Mouse (Mus musculus): ENCODE data around the gene Arhgap20. TPM values are rescaled to one million over a fixed set of nuclear protein-coding genes. Genes with fewer than 3 reads are reported as not detected.
A peak's percentile ranks its signal among the peaks of the same experiment; 100 is the strongest.

Gene Arhgap20
- polyA plus RNA-seq, 1 experiment from 2014 or later = 9.7 TPM

GRCm38 (mm10) chr9:51787380-51787779 lies 22.2 kb downstream of the Arhgap20 start:
- no peak overlapping the region for H3K4me3 ChIP-seq (ENCODE audit: low read length)
- no peak overlapping the region for H3K27ac ChIP-seq (ENCODE audit: low read length)
- H3K4me2 ChIP-seq (ENCODE audit: low read depth, low read length) = no peak overlapping the region
- 33% methylated on average over 6 of the region's 6 CpGs for WGBS
- peak; percentile 28; the same call in 1 of the 2 replicates for ATAC-seq (ENCODE audit: low read depth)
- no peaks in the 10 kb centered on the region for H3K9me3 ChIP-seq (ENCODE audit: control insufficient read depth, low read length)
- no peaks in the 10 kb centered on the region for H3K27me3 ChIP-seq (ENCODE audit: control insufficient read depth, insufficient read depth, low read depth, low read length)
- peaks cover 9% of the 10 kb centered on the region; the same call in 1 of the 2 replicates for H3K4me1 ChIP-seq (replicated peaks; ENCODE audit: control insufficient read depth, insufficient read depth, low read length)
- no peaks in the 10 kb centered on the region for H3K36me3 ChIP-seq (ENCODE audit: control insufficient read depth, insufficient read depth, low read length)
- H3K9ac ChIP-seq (ENCODE audit: low read length) = no peak overlapping the region

DNA sequence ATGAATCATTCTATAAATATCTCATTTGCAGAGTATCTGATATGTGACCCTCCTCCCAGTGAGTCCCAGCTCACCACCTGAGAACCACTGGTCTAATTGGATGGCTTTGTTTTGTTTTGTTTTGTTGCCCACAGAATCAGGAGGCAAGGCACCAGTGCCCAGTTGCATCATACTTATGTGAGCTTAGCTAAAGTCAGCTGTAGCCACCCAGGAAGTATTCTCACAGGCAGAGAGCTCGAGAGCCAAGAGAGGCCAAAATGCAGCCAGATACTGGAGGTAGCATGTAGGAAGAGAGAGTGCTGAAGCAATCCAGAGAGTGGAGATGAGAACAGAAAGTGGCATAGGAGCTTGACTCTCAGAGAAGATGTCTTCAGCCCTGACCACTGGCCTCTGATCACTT lies 23.3 kb downstream of the Arhgap20 start:
- Histone ChIP-seq H3K4me2 (ENCODE audit: low read depth, low read length) (no peak overlapping the region), H3K9ac (ENCODE audit: low read length) (no peak overlapping the region), H3K27ac (ENCODE audit: low read length) (no peak overlapping the region), H3K36me3 (ENCODE audit: control insufficient read depth, insufficient read depth, low read length) (no peaks in the 10 kb centered on the region), H3K4me3 (ENCODE audit: low read length) (no peak overlapping the region), H3K9me3 (ENCODE audit: control insufficient read depth, low read length) (no peaks in the 10 kb centered on the region), H3K4me1 (replicated peaks; ENCODE audit: control insufficient read depth, insufficient read depth, low read length) (peaks cover 9% of the 10 kb centered on the region; the same call in 1 of the 2 replicates), H3K27me3 (ENCODE audit: control insufficient read depth, insufficient read depth, low read depth, low read length) (no peaks in the 10 kb centered on the region)
- no peak for ATAC-seq (ENCODE audit: low read depth)
- WGBS = 65% methylated on average over 1 of the region's 1 CpGs

DNA sequence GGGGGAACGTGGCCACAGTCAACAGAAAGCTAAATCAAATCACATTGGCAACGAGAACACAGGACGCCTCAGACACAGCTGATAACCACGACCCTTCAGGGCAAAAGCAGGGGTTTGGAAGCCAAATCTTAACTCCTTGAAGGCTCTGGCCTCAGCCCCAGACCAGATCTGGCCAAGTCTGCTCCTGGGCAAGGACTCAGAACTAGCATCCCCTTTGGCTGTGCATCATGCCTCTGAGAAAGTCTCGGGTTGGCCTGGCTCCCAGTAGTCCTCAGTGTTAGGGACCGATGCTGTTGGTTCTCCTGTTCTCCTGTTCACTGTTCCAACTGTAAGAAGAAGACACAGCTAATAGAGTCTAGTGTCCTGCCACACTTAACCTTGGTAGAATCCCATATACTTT lies 30.1 kb downstream of the Arhgap20 start:
- 45% methylated on average over 6 of the region's 6 CpGs for WGBS
- Histone ChIP-seq H3K4me3 (ENCODE audit: low read length) (no peak overlapping the region), H3K4me2 (ENCODE audit: low read depth, low read length) (no peak overlapping the region), H3K9ac (ENCODE audit: low read length) (no peak overlapping the region), H3K36me3 (ENCODE audit: control insufficient read depth, insufficient read depth, low read length) (no peaks in the 10 kb centered on the region), H3K4me1 (replicated peaks; ENCODE audit: control insufficient read depth, insufficient read depth, low read length) (no peaks in the 10 kb centered on the region), H3K27ac (ENCODE audit: low read length) (no peak overlapping the region), H3K27me3 (ENCODE audit: control insufficient read depth, insufficient read depth, low read depth, low read length) (no peaks in the 10 kb centered on the region), H3K9me3 (ENCODE audit: control insufficient read depth, low read length) (no peaks in the 10 kb centered on the region)
- peak; percentile 88 for ATAC-seq (ENCODE audit: low read depth)

- no peak overlapping the region for H3K9ac ChIP-seq (ENCODE audit: low read length)
- no peaks in the 10 kb centered on the region for H3K4me1 ChIP-seq (replicated peaks; ENCODE audit: control insufficient read depth, insufficient read depth, low read length)
- no peak overlapping the region for H3K4me3 ChIP-seq (ENCODE audit: low read length)
- H3K4me2 ChIP-seq (ENCODE audit: low read depth, low read length) = no peak overlapping the region
- H3K9me3 ChIP-seq (ENCODE audit: control insufficient read depth, low read length) = no peaks in the 10 kb centered on the region
- H3K27me3 ChIP-seq (ENCODE audit: control insufficient read depth, insufficient read depth, low read depth, low read length) = no peaks in the 10 kb centered on the region
- 78% methylated on average over 5 of the region's 5 CpGs for whole genome bisulfite sequencing
- H3K36me3 ChIP-seq (ENCODE audit: control insufficient read depth, insufficient read depth, low read length) = no peaks in the 10 kb centered on the region
- H3K27ac ChIP-seq (ENCODE audit: low read length) = no peak overlapping the region
- no peak for ATAC-seq (ENCODE audit: low read depth)
These were observed 33.1 kb downstream of the Arhgap20 start for GRCm38 (mm10) chr9:51798251-51798650.

DNA sequence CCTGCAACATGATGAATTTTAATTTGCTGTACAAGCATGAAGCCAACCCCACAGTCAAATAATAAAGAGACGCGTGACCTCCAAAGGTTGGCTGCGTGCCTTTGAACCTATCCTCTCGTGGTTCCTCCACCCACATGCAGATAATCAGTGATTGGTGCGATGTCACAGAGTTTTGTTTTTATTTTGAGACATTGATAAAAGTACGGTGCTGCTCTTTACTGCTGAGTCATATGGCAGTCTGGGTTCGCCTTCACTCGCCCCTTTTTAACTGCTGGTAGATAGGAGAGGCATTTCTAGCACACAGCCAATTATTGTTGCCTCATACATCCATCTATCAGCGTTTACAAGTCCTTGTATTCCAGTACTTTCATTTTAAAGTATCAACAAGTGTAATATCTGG lies 34.0 kb downstream of the Arhgap20 start:
- no peak overlapping the region for H3K4me2 ChIP-seq (ENCODE audit: low read depth, low read length)
- WGBS = 62% methylated on average over 9 of the region's 9 CpGs
- H3K27me3 ChIP-seq (ENCODE audit: control insufficient read depth, insufficient read depth, low read depth, low read length) = no peaks in the 10 kb centered on the region
- no peaks in the 10 kb centered on the region for H3K4me1 ChIP-seq (replicated peaks; ENCODE audit: control insufficient read depth, insufficient read depth, low read length)
- H3K36me3 ChIP-seq (ENCODE audit: control insufficient read depth, insufficient read depth, low read length) = no peaks in the 10 kb centered on the region
- H3K4me3 ChIP-seq (ENCODE audit: low read length) = no peak overlapping the region
- no peak overlapping the region for H3K9ac ChIP-seq (ENCODE audit: low read length)
- H3K27ac ChIP-seq (ENCODE audit: low read length) = no peak overlapping the region
- no peak for ATAC-seq (ENCODE audit: low read depth)
- H3K9me3 ChIP-seq (ENCODE audit: control insufficient read depth, low read length) = no peaks in the 10 kb centered on the region

- ATAC-seq (ENCODE audit: low read depth) = peak; percentile 75; the same call in 1 of the 2 replicates
- Histone ChIP-seq H3K4me2 (ENCODE audit: low read depth, low read length) (no peak overlapping the region), H3K9ac (ENCODE audit: low read length) (no peak overlapping the region), H3K4me1 (replicated peaks; ENCODE audit: control insufficient read depth, insufficient read depth, low read length) (0 out of 2 replicates have a peak, but pooled peaks cover 4% of the 10 kb centered on the region), H3K4me3 (ENCODE audit: low read length) (no peak overlapping the region), H3K27me3 (ENCODE audit: control insufficient read depth, insufficient read depth, low read depth, low read length) (no peaks in the 10 kb centered on the region), H3K9me3 (ENCODE audit: control insufficient read depth, low read length) (no peaks in the 10 kb centered on the region), H3K27ac (ENCODE audit: low read length) (no peak overlapping the region), H3K36me3 (ENCODE audit: control insufficient read depth, insufficient read depth, low read length) (no peaks in the 10 kb centered on the region)
- 53% methylated on average over 3 of the region's 3 CpGs for WGBS
These were observed 42.1 kb downstream of the Arhgap20 start for GRCm38 (mm10) chr9:51807272-51807671.

DNA sequence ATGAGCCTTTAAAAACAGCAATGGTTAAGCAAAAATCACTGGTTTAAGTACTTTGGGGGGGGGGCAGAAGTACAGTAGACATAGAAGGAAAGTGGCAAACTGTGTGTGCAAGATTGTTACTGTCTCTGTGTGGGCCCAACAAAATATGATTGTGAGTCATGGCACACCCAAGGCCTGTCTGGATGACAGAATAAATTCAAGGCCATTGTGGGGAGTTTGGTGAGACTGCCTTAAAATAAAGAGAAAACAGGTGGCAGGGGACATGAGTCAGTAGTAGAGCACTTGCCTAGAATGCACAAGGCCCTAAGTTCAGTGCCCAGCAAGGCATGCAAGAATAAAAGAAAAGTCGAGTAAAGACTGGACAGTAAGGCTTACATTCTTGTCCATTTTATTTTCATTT lies 47.8 kb downstream of the Arhgap20 start:
- Histone ChIP-seq H3K27ac (ENCODE audit: low read length) (no peak overlapping the region), H3K36me3 (ENCODE audit: control insufficient read depth, insufficient read depth, low read length) (no peaks in the 10 kb centered on the region), H3K27me3 (ENCODE audit: control insufficient read depth, insufficient read depth, low read depth, low read length) (no peaks in the 10 kb centered on the region), H3K4me1 (replicated peaks; ENCODE audit: control insufficient read depth, insufficient read depth, low read length) (no peaks in the 10 kb centered on the region), H3K4me2 (ENCODE audit: low read depth, low read length) (no peak overlapping the region), H3K9me3 (ENCODE audit: control insufficient read depth, low read length) (no peaks in the 10 kb centered on the region), H3K9ac (ENCODE audit: low read length) (no peak overlapping the region), H3K4me3 (ENCODE audit: low read length) (no peak overlapping the region)
- ATAC-seq (ENCODE audit: low read depth) = no peak
- 77% methylated on average over 1 of the region's 1 CpGs for WGBS

DNA sequence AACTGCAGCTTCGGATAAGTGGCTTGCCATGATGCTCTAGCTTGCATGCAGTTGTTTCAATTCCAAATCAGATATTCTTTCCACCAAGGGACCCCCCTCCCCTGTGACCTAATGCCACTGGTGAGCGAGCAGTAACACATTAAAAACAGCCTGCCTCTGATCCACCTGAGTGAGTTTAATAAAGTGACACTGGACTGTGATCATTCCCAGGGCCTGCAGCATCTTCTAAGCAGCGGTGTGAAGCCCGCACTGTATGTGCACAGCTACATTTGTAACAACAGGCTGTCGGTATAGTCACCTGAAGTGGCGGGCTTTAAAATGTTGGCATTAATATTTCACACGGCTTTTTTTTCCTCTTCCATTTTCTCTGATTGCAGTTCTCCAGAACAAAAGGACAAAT lies 59.4 kb downstream of the Arhgap20 start:
- no peaks in the 10 kb centered on the region for H3K36me3 ChIP-seq (ENCODE audit: control insufficient read depth, insufficient read depth, low read length)
- 88% methylated on average over 7 of the region's 7 CpGs for WGBS
- no peak overlapping the region for H3K4me2 ChIP-seq (ENCODE audit: low read depth, low read length)
- no peak overlapping the region for H3K4me3 ChIP-seq (ENCODE audit: low read length)
- ATAC-seq (ENCODE audit: low read depth) = no peak
- no peaks in the 10 kb centered on the region for H3K27me3 ChIP-seq (ENCODE audit: control insufficient read depth, insufficient read depth, low read depth, low read length)
- no peak overlapping the region for H3K27ac ChIP-seq (ENCODE audit: low read length)
- H3K4me1 ChIP-seq (replicated peaks; ENCODE audit: control insufficient read depth, insufficient read depth, low read length) = no peaks in the 10 kb centered on the region
- H3K9me3 ChIP-seq (ENCODE audit: control insufficient read depth, low read length) = no peaks in the 10 kb centered on the region
- H3K9ac ChIP-seq (ENCODE audit: low read length) = no peak overlapping the region

DNA sequence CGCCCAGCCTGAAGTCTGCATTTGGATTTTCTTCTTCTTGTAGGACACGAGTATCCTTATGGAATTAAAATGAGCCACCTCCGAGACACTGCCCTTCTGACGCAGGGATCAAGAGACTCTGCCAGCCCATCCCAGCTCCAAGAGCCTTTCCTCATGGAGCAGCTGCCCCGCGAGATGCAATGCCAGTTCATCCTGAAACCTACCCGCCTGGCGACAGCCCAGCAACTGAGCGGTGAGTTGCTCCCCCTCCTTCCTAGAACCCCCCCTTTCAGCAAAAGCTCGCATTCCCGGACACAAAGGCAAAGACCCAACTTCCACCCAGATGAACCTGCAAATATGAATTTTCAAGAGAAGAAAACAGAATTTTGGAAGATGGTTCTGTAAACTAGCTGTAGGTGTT lies 66.5 kb downstream of the Arhgap20 start:
- H3K9me3 ChIP-seq (ENCODE audit: control insufficient read depth, low read length) = no peaks in the 10 kb centered on the region
- no peaks in the 10 kb centered on the region for H3K27me3 ChIP-seq (ENCODE audit: control insufficient read depth, insufficient read depth, low read depth, low read length)
- H3K4me3 ChIP-seq (ENCODE audit: low read length) = no peak overlapping the region
- H3K4me1 ChIP-seq (replicated peaks; ENCODE audit: control insufficient read depth, insufficient read depth, low read length) = peaks cover 7% of the 10 kb centered on the region; the same call in 1 of the 2 replicates
- no peak overlapping the region for H3K4me2 ChIP-seq (ENCODE audit: low read depth, low read length)
- H3K9ac ChIP-seq (ENCODE audit: low read length) = no peak overlapping the region
- 70% methylated on average over 11 of the region's 11 CpGs for WGBS
- no peak for ATAC-seq (ENCODE audit: low read depth)
- H3K27ac ChIP-seq (ENCODE audit: low read length) = no peak overlapping the region
- H3K36me3 ChIP-seq (ENCODE audit: control insufficient read depth, insufficient read depth, low read length) = 0 out of 2 replicates have a peak, but pooled peaks cover 2% of the 10 kb centered on the region

DNA sequence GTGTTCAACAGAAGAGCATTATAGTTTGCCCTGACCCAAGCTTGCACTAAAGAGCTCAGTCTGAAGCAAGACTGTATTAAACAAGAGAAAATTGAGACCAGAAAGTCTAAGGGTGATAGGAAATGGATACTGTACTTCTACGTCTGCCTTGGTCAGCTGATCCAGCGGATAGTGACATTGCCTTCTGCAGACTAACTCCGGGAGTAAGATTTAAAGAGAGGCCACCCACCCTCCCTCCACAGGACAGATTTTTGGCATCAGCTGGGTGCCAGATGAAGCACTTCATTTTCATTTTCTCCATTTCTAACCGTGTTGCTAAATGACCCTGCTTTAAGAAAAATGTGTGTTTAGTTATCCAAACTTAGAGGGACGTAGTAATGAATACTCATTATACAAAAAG lies 67.2 kb downstream of the Arhgap20 start:
- WGBS = 40% methylated on average over 5 of the region's 5 CpGs
- Histone ChIP-seq H3K27me3 (ENCODE audit: control insufficient read depth, insufficient read depth, low read depth, low read length) (no peaks in the 10 kb centered on the region), H3K9me3 (ENCODE audit: control insufficient read depth, low read length) (no peaks in the 10 kb centered on the region), H3K36me3 (ENCODE audit: control insufficient read depth, insufficient read depth, low read length) (0 out of 2 replicates have a peak, but pooled peaks cover 2% of the 10 kb centered on the region), H3K27ac (ENCODE audit: low read length) (0 out of 2 replicates have a peak overlapping the region, but pooled peaks have one; percentile 4), H3K4me3 (ENCODE audit: low read length) (no peak overlapping the region), H3K9ac (ENCODE audit: low read length) (no peak overlapping the region), H3K4me2 (ENCODE audit: low read depth, low read length) (no peak overlapping the region), H3K4me1 (replicated peaks; ENCODE audit: control insufficient read depth, insufficient read depth, low read length) (peaks cover 11% of the 10 kb centered on the region; the same call in 1 of the 2 replicates)
- ATAC-seq (ENCODE audit: low read depth) = peak; percentile 84

Measured in lung, embryonic 16.5 days (tissue).